ENCODE assay signal across 8 mouse cellular contexts in genomic region chr1:134097956-134098725, GRCm38 (mm10). TPM values are rescaled to one million over a fixed set of nuclear protein-coding genes. Genes with fewer than 3 reads are reported as not detected.
A peak's percentile ranks its signal among the peaks of the same experiment; 100 is the strongest.
DNase-seq lines count a peak whose midpoint lies in the region; ATAC-seq and TF ChIP-seq lines count a peak whose summit lies in the region.

No protein-coding gene starts in this region.

- DNase-seq in cerebellum, adult 2 months = peak in 1 of 2 experiments; percentile 17
- DNase-seq in cerebellum, postnatal 36 days = no peak
- DNase-seq in embryonic facial prominence, embryonic 10.5 days (ENCODE audit: low spot score) = no peak
- peak; percentile 90 for DNase-seq in lung, postnatal 10 days
- DNase-seq in urinary bladder, postnatal 36 days (ENCODE audit: low spot score in 2 of 2) = peak; percentile 59 to 72
- DNase-seq in cerebellum, adult 9-10 months = no peak

- peak overlapping the region; percentile 76 for H3K27ac ChIP-seq in cerebellum, adult 2 months (ENCODE audit: insufficient read depth, low read length)
- H3K27ac ChIP-seq in embryonic facial prominence, embryonic 10.5 days (replicated peaks) = peak overlapping the region; percentile 86
- H3K27ac ChIP-seq in heart, embryonic 11.5 days (ENCODE audit: low read depth, low read length) = peak overlapping the region; percentile 96
- peak overlapping the region; percentile 93 for H3K27ac ChIP-seq in kidney, embryonic 14.5 days (ENCODE audit: low read depth, low read length)

- H3K27me3 ChIP-seq in cerebellum, adult 2 months (ENCODE audit: control insufficient read depth, insufficient read depth, low read length) = no peaks in the 10 kb centered on the region
- peaks cover 8% of the 10 kb centered on the region; the same call in 1 of the 2 replicates for H3K27me3 ChIP-seq in embryonic facial prominence, embryonic 10.5 days (replicated peaks; ENCODE audit: low read depth, poor library complexity, severe bottlenecking)
- no peaks in the 10 kb centered on the region for H3K27me3 ChIP-seq in heart, embryonic 11.5 days (ENCODE audit: control insufficient read depth, insufficient read depth, low read length)
- no peaks in the 10 kb centered on the region for H3K27me3 ChIP-seq in kidney, embryonic 14.5 days (ENCODE audit: control insufficient read depth, insufficient read depth, low read length)

- H3K4me2 ChIP-seq in heart, embryonic 11.5 days = peak overlapping the region; percentile 74
- H3K4me2 ChIP-seq in kidney, embryonic 14.5 days (replicated peaks; ENCODE audit: low read depth, low read length) = peak overlapping the region; percentile 60; the same call in 1 of the 2 replicates

- 70% methylated on average over 13 of the region's 13 CpGs for WGBS in cerebellum, adult 2 months
- WGBS in embryonic facial prominence, embryonic 10.5 days = 75% methylated on average over 13 of the region's 13 CpGs
- 41% methylated on average over 13 of the region's 13 CpGs for WGBS in heart, embryonic 11.5 days (ENCODE audit: insufficient replicate concordance)
- WGBS in kidney, embryonic 14.5 days = 46% methylated on average over 13 of the region's 13 CpGs

- no peak for ATAC-seq in heart, embryonic 11.5 days (replicated peaks; ENCODE audit: insufficient number of reproducible peaks, low FRiP score, low TSS enrichment)
- 0 out of 2 replicates have a peak, but pooled peaks have one; percentile 1 for ATAC-seq in kidney, embryonic 14.5 days (ENCODE audit: low FRiP score, low TSS enrichment)

- no peak for TF ChIP-seq CTCF in cerebellum, adult 2 months (IDR thresholded peaks at IDR 0.05; ENCODE audit: borderline replicate concordance, insufficient read depth, low read depth, low read length)

- H3K36me3 ChIP-seq in embryonic facial prominence, embryonic 10.5 days (replicated peaks) = no peaks in the 10 kb centered on the region
- no peaks in the 10 kb centered on the region for H3K36me3 ChIP-seq in heart, embryonic 11.5 days (ENCODE audit: control insufficient read depth, insufficient read depth, low read length)
- no peaks in the 10 kb centered on the region for H3K36me3 ChIP-seq in kidney, embryonic 14.5 days (ENCODE audit: control insufficient read depth, insufficient read depth, low read length)

- H3K9ac ChIP-seq in heart, embryonic 11.5 days (ENCODE audit: low read depth, low read length) = peak overlapping the region; percentile 78
- H3K9ac ChIP-seq in kidney, embryonic 14.5 days (ENCODE audit: low read depth, low read length) = peak overlapping the region; percentile 38

- no peaks in the 10 kb centered on the region for H3K9me3 ChIP-seq in embryonic facial prominence, embryonic 10.5 days
- H3K9me3 ChIP-seq in heart, embryonic 11.5 days (replicated peaks; ENCODE audit: control insufficient read depth, low read length) = no peaks in the 10 kb centered on the region
- no peaks in the 10 kb centered on the region for H3K9me3 ChIP-seq in kidney, embryonic 14.5 days (ENCODE audit: control insufficient read depth, low read length)

- TF ChIP-seq POLR2A in cerebellum, adult 2 months (IDR thresholded peaks at IDR 0.05; ENCODE audit: borderline replicate concordance, insufficient read depth, low read length) = no peak

- peaks cover 23% of the 10 kb centered on the region for H3K4me1 ChIP-seq in cerebellum, adult 2 months (ENCODE audit: control insufficient read depth, insufficient read depth, low read length)
- peaks cover 39% of the 10 kb centered on the region for H3K4me1 ChIP-seq in embryonic facial prominence, embryonic 10.5 days
- H3K4me1 ChIP-seq in heart, embryonic 11.5 days (ENCODE audit: control insufficient read depth, insufficient read depth, low read length) = peaks cover 54% of the 10 kb centered on the region
- peaks cover 31% of the 10 kb centered on the region for H3K4me1 ChIP-seq in kidney, embryonic 14.5 days (ENCODE audit: control insufficient read depth, insufficient read depth, low read length)

- H3K4me3 ChIP-seq in cerebellum, adult 2 months (replicated peaks; ENCODE audit: insufficient read depth, low read depth, low read length) = no peak overlapping the region
- peak overlapping the region; percentile 60 for H3K4me3 ChIP-seq in embryonic facial prominence, embryonic 10.5 days
- peak overlapping the region; percentile 40 for H3K4me3 ChIP-seq in heart, embryonic 11.5 days (ENCODE audit: low read depth, low read length)
- no peak overlapping the region for H3K4me3 ChIP-seq in kidney, embryonic 14.5 days (ENCODE audit: low read length)

RNA-seq across cellular contexts. Expression of gene Chit1, which starts 12.9 kb away (rescaled TPM):
- not detected in 2 replicates for polyA plus RNA-seq in cerebellum, adult 2 months (2012; rRNA removed)
- 0.09 TPM in 1 of 2 replicates, not detected in the other for polyA plus RNA-seq in embryonic facial prominence, embryonic 10.5 days (2016; fragmentation: Nextera tagmentation; extraction: Ambion mirVana)
- polyA plus RNA-seq in heart, embryonic 11.5 days (2014; fragmentation: Nextera tagmentation; extraction: Ambion mirVana) = 1.7 and 1.9 TPM in 2 replicates
- polyA plus RNA-seq in kidney, embryonic 14.5 days (2014; fragmentation: Nextera tagmentation; extraction: Ambion mirVana) = 0.14 and 0.28 TPM in 2 replicates

RNA-seq across cellular contexts. Expression of gene Btg2, which starts 19.2 kb away (rescaled TPM):
- 11.9 and 15.3 TPM in 2 replicates for polyA plus RNA-seq in cerebellum, adult 2 months (2012; rRNA removed)
- 32.5 and 40.4 TPM in 2 replicates for polyA plus RNA-seq in embryonic facial prominence, embryonic 10.5 days (2016; fragmentation: Nextera tagmentation; extraction: Ambion mirVana)
- 31.7 and 35.6 TPM in 2 replicates for polyA plus RNA-seq in heart, embryonic 11.5 days (2014; fragmentation: Nextera tagmentation; extraction: Ambion mirVana)
- 20.8 and 28.6 TPM in 2 replicates for polyA plus RNA-seq in kidney, embryonic 14.5 days (2014; fragmentation: Nextera tagmentation; extraction: Ambion mirVana)

Comparison
In these comparisons a context has a peak if more than half of its experiments do, and no peak if none do; other contexts are left out.
1. DNase-seq: peak in lung, postnatal 10 days (single experiment) and urinary bladder, postnatal 36 days (2 of 2); none in cerebellum, postnatal 36 days (0 of 2), embryonic facial prominence, embryonic 10.5 days (single experiment) and cerebellum, adult 9-10 months (single experiment).
2. H3K4me3 ChIP-seq: peak in embryonic facial prominence, embryonic 10.5 days (single experiment) and heart, embryonic 11.5 days (single experiment); none in cerebellum, adult 2 months (single experiment) and kidney, embryonic 14.5 days (single experiment).
3. Peak in every context shown above with its lines, with median percentiles within 50 percentile points of each other: H3K27ac ChIP-seq.